Mouse (Mus musculus): ENCODE results near the gene Strbp. TPM values are rescaled to one million over a fixed set of nuclear protein-coding genes. Genes with fewer than 3 reads are reported as not detected.
A peak's percentile ranks its signal among the peaks of the same experiment; 100 is the strongest.

The Strbp gene
- total RNA-seq, 2 experiments from 2014 or later, result 13.5 to 15.8 TPM

GRCm38 (mm10) chr2:37704141-37704760 is 592 bp upstream of the Strbp start:
- ATAC-seq (ENCODE audit: poor library complexity, severe bottlenecking), result no peak

- ATAC-seq (ENCODE audit: poor library complexity, severe bottlenecking), result peak; percentile 19; the same call in 1 of the 2 replicates
These were observed 1.1 kb downstream of the Strbp start for GRCm38 (mm10) chr2:37702301-37703172.

DNA sequence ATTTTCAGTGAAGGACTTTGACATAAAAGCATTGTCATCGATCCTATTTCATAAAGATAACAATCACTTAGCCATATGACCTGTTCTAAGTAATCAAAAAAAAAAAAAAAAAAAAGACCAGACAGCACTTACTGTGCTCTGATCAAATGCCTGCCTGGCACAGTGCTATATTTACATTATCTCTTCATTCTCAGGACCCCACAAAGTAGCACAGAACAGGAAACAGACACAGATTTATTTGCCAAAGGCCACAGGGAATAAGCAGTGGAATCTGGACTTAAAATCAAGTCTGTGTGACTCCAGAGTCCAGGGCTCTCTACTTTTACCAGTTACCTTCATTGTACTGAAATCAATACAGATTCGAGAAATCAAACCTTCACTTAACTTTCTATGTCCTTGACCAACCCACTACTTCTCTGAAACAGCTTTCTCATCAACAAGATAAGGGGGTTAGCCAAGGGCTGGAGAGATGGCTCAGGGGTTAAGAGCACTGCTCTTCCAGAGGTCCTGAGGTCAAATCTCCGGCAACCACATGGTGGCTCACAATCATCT is 14.5 kb downstream of the Strbp start:
- no peak for ATAC-seq (ENCODE audit: poor library complexity, severe bottlenecking)

GRCm38 (mm10) chr2:37687031-37687430 is 16.6 kb downstream of the Strbp start:
- no peak for ATAC-seq (ENCODE audit: poor library complexity, severe bottlenecking)

GRCm38 (mm10) chr2:37684864-37685263 is 18.8 kb downstream of the Strbp start:
- no peak for ATAC-seq (ENCODE audit: poor library complexity, severe bottlenecking)

DNA sequence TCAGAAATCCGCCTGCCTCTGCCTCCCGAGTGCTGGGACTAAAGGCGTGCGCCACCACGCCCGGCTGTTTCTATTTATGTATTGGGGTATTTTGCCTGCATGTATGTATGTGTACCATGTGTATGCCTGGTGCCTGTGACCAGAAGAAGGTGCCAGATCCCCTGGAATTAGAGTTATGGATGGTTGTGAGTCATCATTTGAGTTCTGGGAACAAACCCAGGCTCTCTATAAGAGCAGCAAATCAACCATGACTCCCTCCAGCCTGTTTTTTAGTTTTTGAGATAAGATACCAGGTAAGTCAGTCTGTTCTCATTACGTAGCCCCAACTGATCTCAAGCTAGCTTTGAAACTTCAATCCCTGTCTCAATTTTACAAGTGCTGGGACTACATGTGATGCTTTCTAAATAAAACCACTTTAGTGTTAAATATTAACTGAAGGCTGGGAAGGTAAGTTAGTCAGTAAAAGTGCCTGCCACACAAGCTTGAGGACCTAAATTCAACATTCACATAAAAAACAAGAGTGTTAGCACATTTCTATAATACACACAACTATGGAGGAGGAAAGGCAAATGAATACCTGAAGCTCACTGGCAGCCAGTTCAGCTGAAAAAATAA is 21.4 kb downstream of the Strbp start:
- ATAC-seq (ENCODE audit: poor library complexity, severe bottlenecking), result no peak

DNA sequence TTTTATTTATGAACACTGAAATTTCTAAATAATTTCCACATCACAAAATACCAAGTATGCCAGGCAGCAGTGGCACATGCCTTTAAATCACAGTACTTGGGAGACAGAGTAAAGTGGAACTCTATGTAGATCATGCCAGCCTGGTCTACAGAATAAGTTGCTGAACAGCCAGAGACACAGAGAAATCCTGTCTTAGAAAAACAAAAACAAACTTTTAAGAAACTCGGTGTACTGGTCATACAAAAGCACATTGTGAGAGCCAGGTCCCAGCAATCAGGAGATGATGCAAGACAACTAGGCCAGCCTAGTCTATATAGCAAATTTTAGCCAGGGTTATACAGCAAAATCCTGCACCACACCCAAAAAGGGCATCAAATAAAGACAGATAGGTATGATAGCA is 52.6 kb downstream of the Strbp start:
- no peak for ATAC-seq (ENCODE audit: poor library complexity, severe bottlenecking)

GRCm38 (mm10) chr2:37649590-37649989 is 54.1 kb downstream of the Strbp start:
- ATAC-seq (ENCODE audit: poor library complexity, severe bottlenecking), result no peak

DNA sequence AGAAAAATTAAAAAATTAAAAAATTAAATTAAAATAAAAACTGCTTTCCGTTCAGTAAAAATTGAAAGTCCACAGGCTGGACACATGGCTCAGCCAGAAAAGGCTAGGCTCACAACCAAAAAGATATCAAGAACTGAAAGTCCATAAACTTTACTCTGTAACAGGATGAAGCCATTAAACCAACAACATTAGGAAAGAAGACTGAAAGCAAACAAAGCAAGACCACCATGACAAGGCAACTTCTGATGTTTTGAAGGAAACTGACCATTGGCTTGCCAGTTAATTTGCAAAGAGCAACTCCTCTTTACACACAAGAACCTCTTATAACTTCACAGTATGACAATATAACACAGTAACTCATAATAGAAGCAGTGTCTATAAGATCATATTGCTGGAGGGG is 54.7 kb downstream of the Strbp start:
- no peak for ATAC-seq (ENCODE audit: poor library complexity, severe bottlenecking)

DNA sequence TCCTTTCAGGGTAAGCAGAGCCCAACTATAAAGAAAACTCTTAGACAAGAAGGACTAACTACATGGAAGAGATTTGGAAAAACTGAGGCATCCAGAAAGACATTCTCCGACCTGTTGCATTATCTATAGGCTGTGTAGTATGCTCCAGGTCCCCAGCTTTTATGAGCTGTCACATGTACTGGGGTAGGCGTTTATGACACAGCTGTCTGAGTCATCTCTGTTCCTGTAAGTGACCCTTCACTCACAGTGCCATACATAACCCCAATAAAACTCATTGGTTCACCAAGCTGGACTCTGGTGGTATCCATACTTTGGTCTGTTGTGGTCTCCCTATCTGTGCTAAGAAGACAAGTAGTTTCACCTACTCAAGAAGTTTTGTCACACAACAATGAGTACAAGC is 80.3 kb downstream of the Strbp start:
- ATAC-seq (ENCODE audit: poor library complexity, severe bottlenecking), result no peak

- no peak for ATAC-seq (ENCODE audit: poor library complexity, severe bottlenecking)
These were observed 115.7 kb downstream of the Strbp start for GRCm38 (mm10) chr2:37587919-37588318.

DNA sequence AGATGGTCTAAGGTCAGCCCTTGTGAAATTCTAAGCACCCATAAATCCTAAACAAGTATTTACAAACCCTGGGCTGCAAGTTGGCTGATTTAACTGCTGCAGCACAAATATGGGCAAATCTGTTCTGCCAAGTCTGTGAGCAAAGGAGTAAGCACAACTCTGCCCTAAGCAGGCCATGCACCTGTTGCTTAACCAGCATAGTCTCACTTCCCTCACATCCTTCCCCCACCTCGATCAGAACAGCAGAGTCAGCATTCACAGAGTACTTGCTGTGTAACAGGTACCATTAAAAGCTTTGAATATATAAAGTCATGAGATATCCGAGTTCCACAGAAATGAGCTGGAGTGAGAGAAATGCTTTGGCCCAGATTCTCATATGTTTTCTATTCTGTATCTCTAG is 125.5 kb downstream of the Strbp start:
- ATAC-seq (ENCODE audit: poor library complexity, severe bottlenecking), result no peak

- ATAC-seq (ENCODE audit: poor library complexity, severe bottlenecking), result no peak
These were observed 127.0 kb downstream of the Strbp start for GRCm38 (mm10) chr2:37576661-37577060.

DNA sequence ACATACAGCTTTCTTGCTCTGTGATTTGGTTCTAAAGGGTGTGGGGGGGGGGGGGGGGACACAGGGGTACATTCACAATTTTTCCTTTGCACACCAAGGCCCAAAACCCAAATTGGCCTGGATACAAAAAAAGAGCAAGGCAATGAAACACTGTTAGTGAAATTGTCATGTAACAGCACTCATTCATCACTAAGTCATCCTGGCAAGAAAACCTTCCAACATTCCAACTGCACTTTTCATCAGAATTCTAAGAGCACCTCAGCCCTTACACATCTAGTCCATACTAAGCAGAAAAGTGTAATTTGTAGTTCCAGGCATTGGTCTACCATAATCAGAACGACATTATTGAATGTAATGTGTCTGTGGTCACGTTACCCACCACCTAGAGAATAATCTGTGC is 131.5 kb downstream of the Strbp start:
- ATAC-seq (ENCODE audit: poor library complexity, severe bottlenecking), result no peak

DNA sequence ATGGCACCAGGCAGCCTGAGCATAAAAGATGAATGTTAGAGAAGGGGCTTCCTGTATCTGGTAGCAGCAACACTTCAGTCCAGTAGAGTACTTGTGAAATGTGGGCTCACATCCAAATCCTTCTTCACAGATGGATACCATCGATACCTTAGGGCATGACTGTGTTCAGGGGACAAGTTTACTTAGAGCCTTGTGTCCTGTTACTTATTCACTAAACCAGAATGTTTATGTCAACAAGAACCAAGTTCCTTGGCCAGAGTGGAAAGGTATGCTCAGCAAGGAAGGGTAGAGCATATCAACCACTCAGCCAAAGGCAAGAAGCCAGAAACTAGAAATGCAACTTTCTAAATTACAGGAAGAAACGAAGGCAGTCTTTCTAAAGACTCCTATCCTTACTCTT is 133.0 kb downstream of the Strbp start:
- no peak for ATAC-seq (ENCODE audit: poor library complexity, severe bottlenecking)

GRCm38 (mm10) chr2:37569888-37570287 is 133.8 kb downstream of the Strbp start:
- ATAC-seq (ENCODE audit: poor library complexity, severe bottlenecking), result no peak

- peak; percentile 35 for ATAC-seq (ENCODE audit: poor library complexity, severe bottlenecking)
These were observed 137.6 kb downstream of the Strbp start for GRCm38 (mm10) chr2:37566035-37566434.

DNA sequence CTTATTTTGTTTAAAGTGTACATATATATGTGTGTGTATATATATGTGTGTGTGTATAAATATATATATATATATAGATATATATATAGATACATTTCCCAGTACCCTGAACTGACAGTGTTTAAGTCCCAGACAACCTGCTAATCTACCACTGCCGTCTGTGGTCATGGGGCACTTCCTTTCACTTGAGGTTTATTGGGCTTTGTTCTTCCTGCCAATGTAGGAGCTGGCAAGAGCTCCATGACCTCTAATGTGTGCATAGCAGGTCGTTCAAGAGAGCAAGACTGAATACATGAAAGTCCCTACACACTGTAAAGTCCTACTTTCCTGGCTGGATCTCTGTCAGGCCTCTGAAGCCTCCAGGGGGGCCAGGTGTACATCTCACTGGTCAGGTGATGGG is 138.1 kb downstream of the Strbp start:
- peak; percentile 63; the same call in 1 of the 2 replicates for ATAC-seq (ENCODE audit: poor library complexity, severe bottlenecking)

DNA sequence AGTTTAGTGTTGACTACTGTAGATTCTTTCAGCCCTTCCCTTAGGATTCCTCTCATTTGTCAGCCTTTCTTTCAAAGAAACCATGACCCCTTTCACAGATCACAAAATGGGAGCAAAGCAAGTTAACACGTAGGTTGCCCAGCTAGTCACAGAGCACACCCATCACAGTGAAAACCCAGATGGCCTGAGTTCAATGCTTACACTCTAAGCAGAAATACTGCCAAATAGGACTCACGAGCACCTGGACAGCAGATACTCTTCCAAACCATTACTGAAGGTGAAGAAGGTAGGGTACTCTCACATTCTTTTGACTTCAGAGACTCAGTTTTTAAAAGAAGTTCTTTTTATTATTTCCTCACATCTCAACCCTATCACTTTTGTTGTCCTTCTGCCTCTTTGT is 147.3 kb downstream of the Strbp start:
- ATAC-seq (ENCODE audit: poor library complexity, severe bottlenecking), result no peak

DNA sequence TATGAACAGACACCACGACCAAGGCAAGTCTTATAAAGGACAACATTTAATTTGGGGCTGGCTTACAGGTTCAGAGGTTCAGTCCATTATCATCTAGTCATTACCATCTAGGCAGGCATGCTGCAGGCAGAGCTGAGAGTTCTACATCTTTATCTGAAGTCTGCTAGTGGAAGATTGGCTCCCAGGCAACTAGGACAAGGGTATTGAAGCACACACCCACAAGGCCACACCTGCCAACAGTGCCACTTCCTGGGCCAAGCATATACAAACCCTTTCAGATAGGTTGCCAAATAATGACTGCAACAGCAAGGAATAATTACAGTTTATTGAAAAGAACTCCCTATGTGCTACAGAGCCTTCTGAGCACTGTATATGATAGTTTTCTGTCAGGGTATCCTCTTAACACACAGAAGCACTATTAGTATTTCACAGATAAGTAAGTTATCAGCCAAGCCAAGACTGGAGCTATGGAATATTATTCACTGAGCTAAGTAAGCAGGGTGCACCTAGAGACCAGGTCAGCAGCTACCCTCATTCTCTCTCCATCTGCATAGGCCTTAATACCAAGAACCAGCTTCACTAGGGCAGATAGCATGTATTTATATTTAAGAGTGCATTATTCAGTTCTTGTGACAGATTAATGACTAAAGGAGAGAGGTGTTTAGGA is 154.2 kb downstream of the Strbp start:
- ATAC-seq (ENCODE audit: poor library complexity, severe bottlenecking), result no peak

GRCm38 (mm10) chr2:37531639-37532038 is 172.0 kb downstream of the Strbp start:
- ATAC-seq (ENCODE audit: poor library complexity, severe bottlenecking), result no peak

Measured in megakaryocyte, adult 5-6 weeks (primary cell).